Mouse (Mus musculus) forebrain, postnatal 0 days (tissue): ENCODE measurements around the gene Sdhaf4. TPM values are rescaled to one million over a fixed set of nuclear protein-coding genes. Genes with fewer than 3 reads are reported as not detected.

Source experiments
- ATAC-seq: fragments of 200-750 bp; cut with Nextera tagmentation; 2 replicates; pipeline ENCODE4 v1.8.0; 2017; ENCODE audit warnings: mild to moderate bottlenecking, moderate library complexity
- DNase-seq: peaks from one replicate; pipeline ENCODE4 v3.0.0-alpha.2; 2015
- H3K27ac ChIP-seq: fragments of 300-500 bp; sonication (generic); 2 replicates; pipeline ENCODE4 v1.5.1; 2014; ENCODE audit warnings: low read depth, mild to moderate bottlenecking, antibody characterized with exemption, low read length, moderate library complexity, mixed read lengths
- H3K27me3 ChIP-seq: fragments of 300-500 bp; sonication (generic); 2 replicates; pipeline ENCODE4 v1.6.1; 2014; ENCODE audit warnings: mild to moderate bottlenecking, low read length, mixed read lengths; ENCODE audit not compliant: insufficient read depth
- H3K36me3 ChIP-seq: fragments of 300-500 bp; sonication (generic); 2 replicates; pipeline ENCODE4 v1.6.1; 2014; ENCODE audit warnings: mild to moderate bottlenecking, moderate library complexity; ENCODE audit not compliant: insufficient read depth
- H3K4me1 ChIP-seq: fragments of 300-500 bp; sonication (generic); 2 replicates; pipeline ENCODE4 v1.6.1; 2014; ENCODE audit warnings: antibody characterized with exemption; ENCODE audit not compliant: insufficient read depth
- H3K4me2 ChIP-seq: fragments of 300-500 bp; sonication (generic); 2 replicates; pipeline ENCODE4 v1.6.1; 2014; ENCODE audit warnings: low read depth, mild to moderate bottlenecking, moderate library complexity
- H3K4me3 ChIP-seq: fragments of 300-500 bp; sonication (generic); 2 replicates; pipeline ENCODE4 v1.5.1; 2014; ENCODE audit warnings: low read depth, low read length, mixed read lengths
- H3K9ac ChIP-seq: fragments of 300-500 bp; sonication (generic); 2 replicates; pipeline ENCODE4 v1.6.1; 2014; ENCODE audit warnings: mild to moderate bottlenecking
- H3K9me3 ChIP-seq: fragments of 300-500 bp; sonication (generic); 2 replicates; pipeline ENCODE4 v1.6.1; 2016; ENCODE audit warnings: low read length
- CTCF ChIP-seq: sonication (generic); IDR thresholded peaks from 2 replicates; pipeline ENCODE4 v1.5.1; 2016; ENCODE audit warnings: antibody characterized with exemption, control low read depth, low read depth
- WGBS: fragments of 180-500 bp; shearing (Covaris S2); extraction: QIAGEN DNeasy Blood & Tissue Kit; methylation state at CpG from one replicate; pipeline ENCODE4 v1.1.7; 2014; 5-methylcytosine and 5-hydroxymethylcytosine counted together
- polyA plus RNA-seq: library from polyadenylated mRNA; unstranded; fragments of >200 nt; fragmentation: Nextera tagmentation; extraction: Ambion mirVana; gene quantifications from 2 replicates; pipeline ENCODE4 v1.2.1, GENCODE M21; 2015
- total RNA-seq: library from RNA; depleted of rRNA; stranded (reverse); fragments of >200 nt; gene quantifications from 2 replicates; pipeline ENCODE4 v1.2.3, GENCODE M21; 2014; rRNA removed

The Sdhaf4 gene
- 44.1 and 62.4 TPM in 2 replicates for total RNA-seq
- polyA plus RNA-seq = 111 and 136 TPM in 2 replicates

DNA sequence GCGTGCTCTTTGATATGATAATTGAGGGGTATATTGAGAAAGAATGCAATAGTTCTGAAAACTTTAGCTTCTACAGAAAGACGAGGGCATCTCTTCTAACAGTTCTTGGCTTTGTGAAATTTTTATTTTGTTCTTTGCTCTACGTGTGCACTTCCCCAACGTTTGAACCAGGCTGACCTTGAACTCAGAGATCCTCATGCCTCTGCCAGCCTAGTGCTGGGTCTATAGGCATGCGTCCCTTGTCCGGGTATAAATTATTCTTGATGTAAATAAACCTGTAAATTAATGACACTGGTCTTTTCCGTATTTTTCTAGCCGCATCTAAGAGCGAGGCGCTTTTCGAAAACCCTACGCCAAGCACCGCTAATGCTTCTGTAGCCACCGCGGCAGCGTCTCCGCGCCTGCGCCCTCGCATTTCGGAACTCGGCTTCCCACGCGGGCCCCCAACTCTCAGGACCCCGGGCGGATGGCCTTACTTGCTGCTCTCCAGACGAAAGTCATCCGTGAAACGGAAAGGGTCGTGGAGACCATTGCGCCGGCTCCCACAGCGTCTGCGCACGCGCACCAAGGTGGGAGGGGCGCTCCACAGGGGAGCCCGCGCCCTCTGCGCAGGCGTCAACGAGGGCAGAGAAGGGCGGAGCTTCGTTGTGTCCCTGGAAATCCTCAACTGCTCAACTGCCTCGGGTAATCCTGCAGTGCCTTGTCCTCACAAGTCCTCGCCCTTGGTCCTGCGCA is at the start of gene Sdhaf4:
Gene Sdhaf4 (minus strand): TSS at position 587 of the 735 bp plus-strand sequence.
- no peaks in the 10 kb centered on the region for H3K27me3 ChIP-seq
- peak within 1 kb of the TSS; percentile 79 for H3K9ac ChIP-seq
- H3K36me3 ChIP-seq = no peaks in the 10 kb centered on the region
- peak within 1 kb of the TSS; percentile 77 for H3K4me3 ChIP-seq
- no peak for TF ChIP-seq CTCF
- H3K4me1 ChIP-seq = 0 out of 2 replicates have a peak, but pooled peaks cover 5% of the 10 kb centered on the region
- no peaks in the 10 kb centered on the region for H3K9me3 ChIP-seq
- ATAC-seq (peak; percentile 99), DNase-seq (peak; percentile 97)
- H3K27ac ChIP-seq = peak within 1 kb of the TSS; percentile 93
- peak within 1 kb of the TSS; percentile 57 for H3K4me2 ChIP-seq
- WGBS = 2% methylated on average over 47 of the region's 47 CpGs

DNA sequence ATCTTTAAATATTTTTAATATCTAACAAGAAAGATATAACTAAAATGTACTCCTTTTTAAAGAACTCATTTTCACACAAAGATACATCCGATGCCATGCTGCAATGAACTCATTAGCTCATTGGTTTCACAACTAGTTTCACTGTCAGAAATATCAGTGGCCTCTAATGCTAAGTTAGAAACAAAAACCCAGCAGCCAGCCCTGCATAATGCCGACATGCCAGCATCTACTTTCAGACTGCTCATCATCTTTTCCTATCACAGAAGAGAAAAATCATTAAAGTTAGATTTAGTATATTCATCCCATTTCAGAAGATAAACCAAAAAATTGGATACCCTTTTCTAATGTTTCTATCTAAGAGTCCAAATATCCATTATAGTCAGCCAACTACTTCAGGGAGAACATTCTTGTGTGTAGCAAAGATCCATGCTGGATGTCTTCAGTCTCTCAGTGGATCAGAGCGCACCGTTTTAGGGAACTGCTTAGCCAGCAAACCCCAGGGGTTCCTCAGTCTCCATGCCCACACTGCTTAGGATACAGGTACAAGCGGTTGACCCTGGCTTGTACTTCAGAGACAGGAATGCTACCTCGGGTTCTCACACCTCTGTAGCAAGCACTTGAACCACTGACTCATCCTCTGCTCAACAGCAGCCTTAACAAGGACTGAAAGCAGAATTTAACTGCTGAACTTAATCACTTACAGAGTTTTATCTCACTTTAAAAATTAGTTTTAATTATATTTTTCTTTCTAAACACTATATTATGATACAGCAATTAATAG is 41.5 kb upstream of the Sdhaf4 start:
- Histone ChIP-seq H3K9me3 (no peaks in the 10 kb centered on the region), H3K9ac (no peak overlapping the region), H3K4me2 (no peak overlapping the region), H3K27me3 (no peaks in the 10 kb centered on the region), H3K4me1 (no peaks in the 10 kb centered on the region), H3K27ac (no peak overlapping the region), H3K36me3 (peaks cover 5% of the 10 kb centered on the region; the same call in 1 of the 2 replicates), H3K4me3 (no peak overlapping the region)
- DNase-seq = no peak
- TF ChIP-seq CTCF = no peak
- 72% methylated on average over 6 of the region's 6 CpGs for WGBS
- ATAC-seq = no peak

DNA sequence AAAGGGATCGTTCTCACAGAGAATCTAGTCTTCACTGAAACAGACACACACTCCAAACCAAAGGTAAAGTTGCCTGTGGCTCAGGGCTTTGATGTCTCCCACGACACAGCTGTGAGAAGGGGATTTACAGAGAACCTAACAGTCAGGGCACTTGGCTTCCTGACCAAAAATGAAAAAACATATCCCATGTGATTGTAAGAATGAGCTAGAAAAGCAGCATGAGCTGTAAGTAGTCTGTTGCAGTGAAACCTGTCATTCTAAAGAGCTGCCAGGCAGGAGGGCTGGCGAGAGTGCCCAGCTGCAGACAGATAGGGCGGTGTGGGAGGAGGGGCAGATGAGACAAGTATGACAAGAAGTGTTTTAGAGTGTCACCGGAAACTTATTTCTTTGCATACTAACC is 40.2 kb upstream of the Sdhaf4 start:
- no peak for ATAC-seq
- WGBS = 69% methylated on average over 5 of the region's 5 CpGs

DNA sequence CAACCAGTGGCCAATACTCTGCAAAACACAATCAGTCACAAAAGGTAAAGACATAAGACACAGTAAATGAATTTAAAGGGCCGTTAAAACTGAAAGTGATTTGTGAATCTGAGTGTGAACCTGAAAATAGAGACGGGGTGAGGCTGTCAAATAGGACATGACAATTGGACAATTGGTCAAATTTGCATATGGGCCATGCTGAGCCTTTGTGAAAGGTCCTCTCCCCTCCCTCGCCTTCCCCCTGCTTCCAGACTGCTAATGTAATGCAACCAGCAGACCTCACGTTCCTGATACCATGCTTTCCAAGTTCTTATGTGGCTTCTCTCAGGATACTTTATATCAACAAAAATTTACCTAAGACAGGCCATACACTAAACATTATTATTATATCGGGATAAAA is 37.6 kb upstream of the Sdhaf4 start:
- DNase-seq (no peak), ATAC-seq (no peak)
- no peaks in the 10 kb centered on the region for H3K27me3 ChIP-seq
- H3K9ac ChIP-seq = no peak overlapping the region
- H3K4me1 ChIP-seq = no peaks in the 10 kb centered on the region
- H3K27ac ChIP-seq = no peak overlapping the region
- peaks cover 4% of the 10 kb centered on the region; the same call in 1 of the 2 replicates for H3K36me3 ChIP-seq
- no peaks in the 10 kb centered on the region for H3K9me3 ChIP-seq
- WGBS = 34% methylated on average over 5 of the region's 5 CpGs
- H3K4me3 ChIP-seq = no peak overlapping the region
- TF ChIP-seq CTCF = no peak
- H3K4me2 ChIP-seq = no peak overlapping the region

More for the DNA sequence above, 40.2 kb upstream of the Sdhaf4 start:
- DNase-seq = no peak
- Histone ChIP-seq H3K36me3 (peaks cover 4% of the 10 kb centered on the region; the same call in 1 of the 2 replicates), H3K4me1 (no peaks in the 10 kb centered on the region), H3K27me3 (no peaks in the 10 kb centered on the region), H3K27ac (no peak overlapping the region), H3K9me3 (no peaks in the 10 kb centered on the region), H3K4me3 (no peak overlapping the region), H3K4me2 (no peak overlapping the region), H3K9ac (no peak overlapping the region)
- no peak for TF ChIP-seq CTCF

DNA sequence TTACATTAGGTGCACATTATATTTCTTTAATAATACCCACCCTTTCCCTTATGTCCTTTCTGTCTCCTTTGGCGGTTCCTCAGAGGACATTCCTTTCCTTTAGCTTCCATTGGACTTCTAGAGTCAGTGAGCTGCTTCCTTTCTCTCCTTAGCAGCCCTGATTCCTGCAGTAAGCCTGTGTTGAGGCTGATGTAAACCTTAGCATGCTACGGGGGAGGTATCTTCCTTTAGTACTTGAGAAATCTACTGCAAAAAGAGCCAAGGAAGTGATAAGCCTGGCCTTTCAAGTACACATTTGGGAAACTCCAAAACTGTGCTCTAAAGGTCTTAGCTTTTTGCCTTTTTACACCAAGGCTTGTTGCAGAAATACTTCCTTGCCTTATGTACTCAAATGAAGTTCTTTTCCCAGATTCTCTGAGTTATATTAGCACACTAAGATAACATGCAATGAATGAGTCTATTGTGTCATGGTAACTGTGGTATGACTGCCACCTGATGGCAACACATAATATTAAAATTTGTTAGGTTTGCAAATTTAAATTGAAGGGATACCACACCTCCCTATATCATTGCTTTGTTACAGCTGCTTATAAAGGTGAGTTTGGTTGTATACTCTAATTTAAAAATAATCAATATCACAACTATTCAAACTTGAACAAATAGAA is 28.4 kb upstream of the Sdhaf4 start:
- DNase-seq (peak; percentile 48), ATAC-seq (peak; percentile 68)
- H3K9me3 ChIP-seq = no peaks in the 10 kb centered on the region
- no peaks in the 10 kb centered on the region for H3K4me1 ChIP-seq
- no peak overlapping the region for H3K4me3 ChIP-seq
- H3K4me2 ChIP-seq = no peak overlapping the region
- H3K36me3 ChIP-seq = peaks cover 9% of the 10 kb centered on the region
- no peak overlapping the region for H3K27ac ChIP-seq
- WGBS = 83% methylated on average over 2 of the region's 2 CpGs
- H3K9ac ChIP-seq = no peak overlapping the region
- TF ChIP-seq CTCF = peak; percentile 69
- H3K27me3 ChIP-seq = no peaks in the 10 kb centered on the region

DNA sequence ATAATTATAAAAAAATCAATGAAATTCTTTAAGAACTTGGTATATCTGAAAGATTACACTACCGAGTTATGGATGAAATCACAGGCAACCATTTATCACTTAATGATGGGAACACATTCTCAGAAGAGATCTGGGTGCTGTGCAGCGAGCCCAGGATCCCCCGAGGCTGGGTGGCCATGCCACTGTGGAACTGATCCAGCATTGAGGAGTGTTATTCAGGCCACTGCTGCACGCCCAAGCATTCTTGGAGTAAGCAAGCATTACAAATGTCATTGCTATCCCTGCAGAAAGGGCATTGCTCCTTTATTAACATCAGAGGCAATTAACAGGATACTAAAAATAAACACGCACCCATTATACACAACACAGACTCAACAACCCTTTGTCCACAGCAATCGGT is 5.4 kb upstream of the Sdhaf4 start:
- DNase-seq = no peak
- H3K4me3 ChIP-seq = no peak overlapping the region
- H3K27ac ChIP-seq = no peak overlapping the region
- H3K4me2 ChIP-seq = no peak overlapping the region
- WGBS = 67% methylated on average over 6 of the region's 6 CpGs
- no peak for TF ChIP-seq CTCF
- ATAC-seq = no peak
- H3K9me3 ChIP-seq = no peaks in the 10 kb centered on the region
- no peaks in the 10 kb centered on the region for H3K4me1 ChIP-seq
- H3K27me3 ChIP-seq = no peaks in the 10 kb centered on the region
- peaks cover 14% of the 10 kb centered on the region; the same call in 1 of the 2 replicates for H3K36me3 ChIP-seq
- H3K9ac ChIP-seq = no peak overlapping the region
